Mouse (Mus musculus) lung, postnatal 4 days (tissue): Measurements from ENCODE around the gene Slc2a10.

Experiments used
- DNase-seq, 2 experiments: peaks; one replicate each; pipeline ENCODE4 v3.0.0; 2021

The Slc2a10 gene

DNA sequence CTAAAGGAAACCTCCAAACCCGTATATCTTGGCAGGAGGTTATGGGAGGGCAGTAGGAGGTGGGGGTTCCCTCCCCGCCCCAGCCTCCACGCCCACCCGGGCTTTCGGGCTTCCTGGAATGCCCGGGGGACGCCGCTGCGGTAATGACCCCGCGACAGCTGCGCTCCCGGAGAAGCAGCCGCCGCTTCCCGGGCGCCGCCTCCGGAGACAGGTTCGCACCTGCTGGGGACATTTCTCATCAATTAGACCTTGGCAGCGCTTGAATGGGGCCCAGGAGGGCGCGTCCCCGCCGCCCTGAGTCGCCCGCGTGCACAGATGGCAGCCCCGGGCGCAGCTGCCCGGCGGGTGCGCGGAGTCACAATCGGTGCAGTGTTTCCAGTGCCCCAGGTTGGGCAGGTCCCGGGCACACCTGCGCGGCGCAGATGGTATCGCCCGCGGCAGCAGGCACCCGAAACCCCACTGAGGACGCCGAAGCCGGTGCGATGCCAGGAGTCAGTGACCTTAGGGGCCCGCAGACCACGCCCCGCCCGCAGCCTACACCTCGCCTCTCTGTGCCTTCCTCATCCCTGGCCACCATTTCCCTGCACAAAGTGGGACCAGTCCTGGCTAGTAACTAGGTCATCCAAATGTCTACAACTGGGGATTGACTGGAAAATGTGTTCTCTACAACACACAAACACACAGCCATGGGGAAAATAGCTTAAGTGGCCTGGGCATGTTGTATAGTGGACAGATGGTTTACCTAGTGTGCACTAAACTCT, 59.9 kb downstream of the Slc2a10 start:
- peak; percentile 19 to 41 for DNase-seq

DNA sequence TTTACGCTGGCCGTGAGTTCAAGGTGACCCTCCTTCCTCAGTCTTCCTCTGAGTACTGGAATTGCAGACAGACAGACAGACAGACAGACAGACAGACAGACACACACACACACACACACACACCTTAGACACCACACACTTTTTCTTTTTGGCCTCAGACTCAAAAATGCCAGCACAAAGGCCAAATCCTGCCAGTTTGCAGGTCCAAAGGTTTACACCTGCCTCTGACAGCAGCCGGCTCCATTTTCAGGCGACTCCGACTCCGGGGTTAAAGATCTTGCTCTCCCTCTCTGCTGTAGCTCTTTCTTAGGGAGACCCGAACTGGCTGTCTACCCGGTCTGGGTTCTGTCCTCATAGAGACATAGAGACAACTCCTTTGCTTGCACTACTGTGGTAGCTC, 60.5 kb downstream of the Slc2a10 start:
- no peak for DNase-seq

DNA sequence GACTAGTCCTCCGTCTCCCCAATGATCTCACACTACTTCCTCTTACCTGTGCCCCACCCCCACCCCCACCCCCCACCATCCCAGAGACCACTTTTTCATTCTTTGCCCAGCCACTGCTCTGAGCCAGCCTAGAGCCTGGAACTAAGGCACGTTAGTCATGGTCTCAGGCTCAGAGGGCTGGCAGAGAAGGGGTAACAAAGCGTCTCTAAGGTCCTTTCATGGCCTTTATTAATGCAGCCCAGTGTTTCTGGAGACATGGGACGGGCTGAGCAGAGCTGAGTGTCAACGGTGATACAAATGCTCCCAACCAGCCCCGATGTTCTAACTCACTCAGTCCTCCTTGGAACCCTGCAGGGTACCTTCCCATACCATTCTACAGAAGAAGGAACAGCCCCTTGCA, 61.0 kb downstream of the Slc2a10 start:
- no peak for DNase-seq

DNA sequence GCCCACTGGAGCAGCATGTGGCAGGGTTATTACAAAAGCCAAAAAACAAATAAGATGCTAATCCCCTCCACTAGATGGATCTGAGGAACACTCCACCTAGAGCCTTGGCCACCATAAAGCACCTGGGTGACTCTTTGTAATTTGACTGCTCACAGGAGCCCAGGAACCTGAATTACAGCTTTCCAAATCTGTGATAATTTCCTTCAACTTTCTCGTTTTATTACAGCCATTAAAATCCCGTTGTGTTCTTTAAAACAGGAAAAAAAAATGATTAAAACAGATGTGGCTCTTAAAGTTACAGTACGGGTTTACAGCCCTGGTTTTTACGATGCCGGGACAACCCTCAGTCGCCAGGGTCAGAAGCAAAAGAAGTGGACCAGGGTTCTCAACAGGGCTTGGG, 63.3 kb downstream of the Slc2a10 start:
- no peak for DNase-seq

DNA sequence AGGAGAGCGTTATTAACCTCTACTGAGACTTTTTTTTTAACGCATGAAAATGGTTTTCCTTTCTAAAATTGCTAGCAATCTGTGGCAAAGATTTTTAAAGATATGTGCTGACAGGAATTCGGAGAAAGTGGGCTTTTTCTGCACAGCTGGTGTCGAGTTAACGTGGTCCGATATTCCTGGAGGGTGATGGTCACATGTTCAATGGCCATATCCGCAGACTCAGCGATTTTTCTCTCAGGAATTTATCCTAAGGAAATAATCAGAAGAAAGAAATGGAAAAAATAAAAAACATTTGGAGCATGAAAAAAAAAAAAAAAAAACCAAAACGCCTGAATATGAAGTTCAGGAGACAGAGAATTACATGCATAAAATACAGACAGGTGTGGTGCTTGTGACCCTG, 64.2 kb downstream of the Slc2a10 start:
- no peak for DNase-seq

DNA sequence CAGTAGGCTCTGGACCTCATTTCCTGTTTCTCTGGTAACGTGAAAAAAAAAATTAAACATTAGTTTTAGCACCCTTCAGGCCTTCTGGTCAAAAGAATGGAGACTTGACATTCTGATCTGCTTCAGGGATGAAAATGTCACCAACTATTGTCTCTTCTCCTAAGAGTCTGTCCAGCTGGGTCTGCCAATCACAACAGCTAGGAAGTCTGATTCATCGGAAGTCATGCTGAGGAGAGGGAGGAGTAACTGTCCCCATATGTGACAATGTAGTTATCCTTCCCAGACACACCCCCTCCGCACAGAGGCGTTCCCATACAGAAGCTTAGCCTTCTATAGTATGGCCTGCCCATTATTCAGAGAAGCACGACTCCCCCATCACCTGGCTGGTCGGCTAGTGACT, 65.3 kb downstream of the Slc2a10 start:
- no peak for DNase-seq
